Mouse (Mus musculus): ENCODE measurements around the gene Far1.

DNA sequence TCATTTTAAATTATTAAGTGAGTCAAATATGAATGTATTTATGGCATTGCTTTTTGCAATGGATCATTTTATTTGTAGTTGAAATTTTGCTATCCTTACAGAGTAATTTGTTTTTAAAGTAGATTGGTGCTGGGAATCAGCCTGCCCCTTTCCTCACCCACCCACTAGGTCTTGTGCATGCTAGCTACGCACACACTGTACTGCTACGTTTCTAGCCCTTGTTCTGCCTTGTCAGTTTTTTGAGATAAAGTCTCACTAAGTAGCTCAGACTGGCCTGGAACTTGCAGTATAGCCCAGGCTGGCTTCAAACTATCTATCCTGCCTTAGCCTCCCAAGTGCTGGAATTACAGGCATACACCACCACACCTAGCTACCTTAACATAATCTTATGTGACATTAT lies 38.9 kb downstream of the Far1 start:
- TF ChIP-seq MYOD1 (IDR thresholded peaks at IDR 0.05; ENCODE audit: control insufficient read depth, insufficient read length, low read depth) = no peak
- no peak for TF ChIP-seq CTCF (IDR thresholded peaks at IDR 0.05; ENCODE audit: control insufficient read depth, insufficient read depth, insufficient read length)
